Mouse (Mus musculus) adrenal gland, adult (tissue): ENCODE results near the gene Exosc7.
A peak's percentile ranks its signal among the peaks of the same experiment; 100 is the strongest.

Experiments used
- DNase-seq, 2 experiments: peaks; one replicate each; pipeline ENCODE4 v3.0.0; 2022 to 2023; ENCODE audit warnings: low spot score in 1 of 2; ENCODE audit not compliant: inconsistent age in 2 of 2

Gene Exosc7

DNA sequence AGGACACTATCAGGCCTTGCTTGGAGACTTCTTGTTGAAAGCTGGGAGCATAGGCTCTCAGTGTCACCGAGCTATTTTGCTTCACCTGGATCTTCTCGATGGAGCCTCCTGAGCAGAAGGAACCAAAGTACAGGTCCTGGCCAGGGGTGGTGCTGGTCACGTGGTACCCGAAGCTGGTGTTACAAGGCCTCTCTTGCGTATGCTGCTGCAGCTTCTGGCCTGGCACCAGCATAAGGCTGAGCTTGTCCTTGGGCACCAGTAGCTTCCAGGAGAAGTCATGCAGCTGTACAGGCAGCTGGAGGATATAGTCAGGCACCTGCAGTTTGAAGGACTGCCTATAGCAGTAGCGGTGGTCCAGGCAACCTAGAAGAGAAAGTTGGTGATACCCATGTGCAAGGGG lies 67.0 kb downstream of the Exosc7 start:
- peak in 1 of 2 experiments; percentile 44 for DNase-seq

DNA sequence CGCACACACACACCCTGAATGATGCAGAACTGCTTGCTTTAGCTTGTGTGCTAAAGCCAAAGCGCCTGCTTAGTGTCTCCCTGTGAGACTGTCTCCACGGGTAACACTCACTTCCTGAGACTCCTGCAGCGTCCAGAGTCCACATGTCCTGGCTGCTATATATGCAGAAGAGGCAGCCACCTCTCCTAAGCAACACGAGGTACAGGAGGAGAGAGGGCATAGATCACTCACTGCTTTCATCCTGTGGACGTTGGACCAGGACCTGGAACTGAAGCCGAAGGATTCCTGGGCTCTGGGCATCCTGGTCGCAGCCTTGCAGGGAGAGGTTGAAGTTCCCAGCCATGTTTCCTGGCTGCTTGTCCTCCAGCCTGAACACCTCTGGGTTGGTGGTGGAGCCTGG lies 70.2 kb downstream of the Exosc7 start:
- DNase-seq, result no peak

DNA sequence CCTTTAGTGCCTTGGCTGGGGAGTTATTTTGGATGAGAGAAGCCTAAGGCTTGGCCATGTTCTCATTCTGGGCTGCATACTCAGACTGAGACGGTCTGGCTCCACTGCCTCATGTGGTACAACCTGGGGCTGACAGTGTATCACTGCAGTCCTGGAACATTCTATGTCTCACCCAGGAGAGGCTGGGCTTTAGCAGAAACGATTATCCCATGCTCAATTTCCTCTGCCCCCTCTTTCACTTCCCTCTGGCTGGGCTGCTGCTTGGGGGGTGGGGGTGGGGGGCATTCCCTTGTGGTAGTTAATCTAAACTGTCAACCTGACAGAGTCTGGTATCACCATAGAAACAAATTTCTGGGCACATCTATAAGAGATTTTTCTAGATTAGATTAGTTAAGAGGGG lies 72.5 kb downstream of the Exosc7 start:
- no peak for DNase-seq
